Mouse (Mus musculus) CH12.LX (cell line): ENCODE measurements around the gene Arl6ip4.
A peak's percentile ranks its signal among the peaks of the same experiment; 100 is the strongest.

Experiments used
- CTCF ChIP-seq, 2 experiments: IDR thresholded peaks in 1 of 2; conservative IDR thresholded peaks in 1 of 2; 2 replicates each; pipeline ENCODE4 v1.5.1; 2011 to 2012; ENCODE audit warnings: low read depth in 2 of 2, low read length in 2 of 2, improper control_type of control experiment in 1 of 2, inconsistent platforms in 1 of 2, mild to moderate bottlenecking in 1 of 2, moderate library complexity in 1 of 2
- E2F4 ChIP-seq: IDR thresholded peaks from 2 replicates; pipeline ENCODE4 v1.6.1; 2011; ENCODE audit warnings: low read depth, low read length, improper control_type of control experiment; ENCODE audit not compliant: insufficient replicate concordance
- ETS1 ChIP-seq: conservative IDR thresholded peaks from 2 replicates; pipeline ENCODE4 v1.6.1; 2012; ENCODE audit warnings: low read depth, mild to moderate bottlenecking, inconsistent platforms, low read length, improper control_type of control experiment, moderate library complexity
- HCFC1 ChIP-seq: IDR thresholded peaks from 2 replicates; pipeline ENCODE4 v1.6.1; 2012; ENCODE audit warnings: low read depth, mild to moderate bottlenecking, inconsistent platforms, low read length, improper control_type of control experiment
- MAX ChIP-seq: IDR thresholded peaks from 2 replicates; pipeline ENCODE4 v1.6.1; 2011; ENCODE audit warnings: low read length, improper control_type of control experiment
- MYC ChIP-seq: IDR thresholded peaks from 2 replicates; pipeline ENCODE4 v1.6.1; 2011; ENCODE audit warnings: low read depth, mild to moderate bottlenecking, improper control_type of control experiment, low read length
- NELFE ChIP-seq: IDR thresholded peaks from 2 replicates; pipeline ENCODE4 v1.6.1; 2011; ENCODE audit warnings: low read depth, low read length, improper control_type of control experiment
- POLR2A ChIP-seq: IDR thresholded peaks from 2 replicates; pipeline ENCODE4 v1.6.1; 2011; ENCODE audit warnings: low read depth, mild to moderate bottlenecking, improper control_type of control experiment, low read length
- POLR2AphosphoS2 ChIP-seq: IDR thresholded peaks from 2 replicates; pipeline ENCODE4 v1.6.1; 2011; ENCODE audit warnings: low read depth, low read length, improper control_type of control experiment
- RCOR1 ChIP-seq: conservative IDR thresholded peaks from 2 replicates; pipeline ENCODE4 v1.6.1; 2012; ENCODE audit warnings: low read depth, mild to moderate bottlenecking, inconsistent platforms, low read length, improper control_type of control experiment
- SIN3A ChIP-seq: IDR thresholded peaks from 2 replicates; pipeline ENCODE4 v1.6.1; 2012; ENCODE audit warnings: low read length, improper control_type of control experiment, inconsistent platforms
- TCF12 ChIP-seq: IDR thresholded peaks from 2 replicates; pipeline ENCODE4 v1.6.1; 2014; ENCODE audit warnings: low read depth, mild to moderate bottlenecking, inconsistent platforms, low read length, improper control_type of control experiment
- USF2 ChIP-seq: conservative IDR thresholded peaks from 2 replicates; pipeline ENCODE4 v1.6.1; 2011; ENCODE audit warnings: low read depth, low read length, improper control_type of control experiment

DNA sequence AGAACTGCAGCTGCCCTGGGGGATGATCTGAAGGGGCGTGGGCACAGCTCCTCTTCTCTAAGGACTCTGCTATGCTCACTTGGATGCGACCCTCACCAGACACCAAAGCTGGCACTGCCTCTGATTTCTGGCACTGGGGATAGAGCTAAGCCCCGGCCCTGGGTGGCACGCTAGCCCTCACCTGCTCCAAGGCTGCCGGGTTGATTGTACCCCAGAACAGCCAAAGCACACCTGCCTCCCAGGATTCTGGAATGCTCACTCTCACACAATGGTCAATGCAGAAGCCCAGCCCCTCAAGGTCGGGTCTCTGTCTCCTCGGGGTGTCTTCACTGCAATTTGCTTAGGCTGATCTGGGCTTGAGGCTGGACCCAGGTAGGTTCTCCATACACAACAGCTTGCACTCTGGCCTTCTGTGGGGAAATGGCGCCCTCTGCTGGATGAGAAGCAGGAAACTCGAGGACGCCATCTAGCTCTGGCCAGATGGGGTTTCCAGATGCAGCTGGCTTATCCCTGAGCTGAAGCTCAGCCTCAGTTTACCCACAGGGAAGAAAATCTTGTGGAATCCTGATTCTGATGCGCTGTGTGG lies 31.2 kb upstream of the Arl6ip4 start:
- TF ChIP-seq ETS1 = no peak
- no peak for TF ChIP-seq POLR2AphosphoS2
- TF ChIP-seq RCOR1 = no peak; the same call in 1 of the 2 replicates
- TF ChIP-seq CTCF (conservative IDR thresholded peaks at IDR 0.05 in 1 of 2, IDR thresholded peaks at IDR 0.05 in 1 of 2; ENCODE audit: low read depth in 2 of 2, low read length in 2 of 2) = peak; percentile 66 to 100
- no peak for TF ChIP-seq POLR2A
- 0 out of 2 replicates have a peak, but pooled peaks have one; percentile 50 for TF ChIP-seq TCF12
- no peak for TF ChIP-seq HCFC1
- TF ChIP-seq MAX = 0 out of 2 replicates have a peak, but pooled peaks have one; percentile 40
- TF ChIP-seq NELFE = peak; percentile 77; the same call in 1 of the 2 replicates
- no peak for TF ChIP-seq USF2
- no peak for TF ChIP-seq MYC
- TF ChIP-seq E2F4 = no peak
- no peak for TF ChIP-seq SIN3A
